Mouse (Mus musculus) MEL (cell line): ENCODE data around the gene Fkbp5. TPM values are rescaled to one million over a fixed set of nuclear protein-coding genes. Genes with fewer than 3 reads are reported as not detected.

Experiments used
- DNase-seq: peaks from one replicate; pipeline ENCODE4 v3.0.0; 2011; ENCODE audit warnings: low read depth, low spot score
- H3K27ac ChIP-seq: 2 replicates; pipeline ENCODE4 v1.5.1; 2012; ENCODE audit warnings: low read depth, mild to moderate bottlenecking, control low read depth, low read length, moderate library complexity; ENCODE audit not compliant: control insufficient read depth
- H3K27me3 ChIP-seq, 2 experiments: fragments of 150-350 bp in 1 of 2; sonication (generic) in 1 of 2; 2 replicates each; pipeline ENCODE4 v1.6.1; 2012; ENCODE audit warnings: low read length in 2 of 2, mild to moderate bottlenecking in 2 of 2, improper control_type of control experiment in 1 of 2, moderate library complexity in 1 of 2; ENCODE audit not compliant: insufficient read depth in 2 of 2, control insufficient read depth in 1 of 2
- H3K36me3 ChIP-seq, 2 experiments: 2 replicates each; pipeline ENCODE4 v1.6.1; 2012 to 2014; ENCODE audit warnings: low read length in 2 of 2, improper control_type of control experiment in 1 of 2, inconsistent platforms in 1 of 2, mild to moderate bottlenecking in 1 of 2; ENCODE audit not compliant: insufficient read depth in 2 of 2, control insufficient read depth in 1 of 2
- H3K4me1 ChIP-seq, 2 experiments: fragments of 150-350 bp in 1 of 2; sonication (generic) in 1 of 2; 2 replicates each; pipeline ENCODE4 v1.6.1; 2012; ENCODE audit warnings: low read length in 2 of 2, improper control_type of control experiment in 1 of 2, mild to moderate bottlenecking in 1 of 2; ENCODE audit not compliant: insufficient read depth in 2 of 2, control insufficient read depth in 1 of 2
- H3K4me3 ChIP-seq, 2 experiments: fragments of 150-350 bp in 1 of 2; sonication (generic) in 1 of 2; 2 replicates each; pipeline ENCODE4 v1.5.1; 2012; ENCODE audit warnings: low read depth in 2 of 2, low read length in 2 of 2, mild to moderate bottlenecking in 2 of 2, moderate library complexity in 2 of 2, control low read depth in 1 of 2, improper control_type of control experiment in 1 of 2; ENCODE audit not compliant: control insufficient read depth in 1 of 2, insufficient read depth in 1 of 2
- H3K79me2 ChIP-seq: 2 replicates; pipeline ENCODE4 v1.6.1; 2012; ENCODE audit warnings: mild to moderate bottlenecking, low read length, moderate library complexity; ENCODE audit not compliant: control insufficient read depth, poor library complexity, insufficient read depth
- H3K9ac ChIP-seq: 2 replicates; pipeline ENCODE4 v1.6.1; 2012; ENCODE audit warnings: low read depth, mild to moderate bottlenecking, control low read depth, low read length, moderate library complexity; ENCODE audit not compliant: control insufficient read depth, poor library complexity, severe bottlenecking
- H3K9me3 ChIP-seq: fragments of 150-350 bp; sonication (generic); replicated peaks from 2 replicates; pipeline ENCODE4 v1.6.1; 2012; ENCODE audit warnings: mild to moderate bottlenecking, low read length, improper control_type of control experiment, moderate library complexity; ENCODE audit not compliant: insufficient read depth
- CHD2 ChIP-seq: IDR thresholded peaks from 2 replicates; pipeline ENCODE4 v1.6.1; 2011; ENCODE audit warnings: low read length, improper control_type of control experiment
- CTCF ChIP-seq, 3 experiments: IDR thresholded peaks in 2 of 3; conservative IDR thresholded peaks in 1 of 3; 2 replicates each; pipeline ENCODE4 v1.5.1; 2011 to 2012; ENCODE audit warnings: low read length in 3 of 3, low read depth in 2 of 3, mild to moderate bottlenecking in 2 of 3, improper control_type of control experiment in 1 of 3, inconsistent platforms in 1 of 3, mixed read lengths in 1 of 3, moderate library complexity in 1 of 3; ENCODE audit not compliant: control insufficient read depth in 1 of 3, insufficient read depth in 1 of 3, poor library complexity in 1 of 3, severe bottlenecking in 1 of 3
- E2F4 ChIP-seq: IDR thresholded peaks from 2 replicates; pipeline ENCODE4 v1.6.1; 2011; ENCODE audit warnings: low read depth, low read length, improper control_type of control experiment, borderline replicate concordance
- ETS1 ChIP-seq: IDR thresholded peaks from 2 replicates; pipeline ENCODE4 v1.6.1; 2012; ENCODE audit warnings: low read depth, mild to moderate bottlenecking, inconsistent platforms, low read length, improper control_type of control experiment, moderate library complexity
- GABPA ChIP-seq: IDR thresholded peaks from 2 replicates; pipeline ENCODE4 v1.6.1; 2012; ENCODE audit warnings: low read depth, mild to moderate bottlenecking, inconsistent platforms, low read length, improper control_type of control experiment, moderate library complexity
- HCFC1 ChIP-seq: IDR thresholded peaks from 2 replicates; pipeline ENCODE4 v1.6.1; 2012; ENCODE audit warnings: low read depth, mild to moderate bottlenecking, inconsistent platforms, low read length, improper control_type of control experiment, moderate library complexity
- MXI1 ChIP-seq: IDR thresholded peaks from 2 replicates; pipeline ENCODE4 v1.6.1; 2011; ENCODE audit warnings: mild to moderate bottlenecking, low read depth, low read length, improper control_type of control experiment
- MYB ChIP-seq: IDR thresholded peaks from 2 replicates; pipeline ENCODE4 v1.6.1; 2011; ENCODE audit warnings: mild to moderate bottlenecking, low read depth, low read length, improper control_type of control experiment
- POLR2A ChIP-seq, 2 experiments: IDR thresholded peaks; 2 replicates each; pipeline ENCODE4 v1.6.1; 2011 to 2012; ENCODE audit warnings: low read length in 2 of 2, mild to moderate bottlenecking in 2 of 2, control low read depth in 1 of 2, improper control_type of control experiment in 1 of 2, low read depth in 1 of 2, moderate library complexity in 1 of 2; ENCODE audit not compliant: control insufficient read depth in 1 of 2, insufficient read depth in 1 of 2, poor library complexity in 1 of 2
- POLR2AphosphoS2 ChIP-seq: IDR thresholded peaks from 2 replicates; pipeline ENCODE4 v1.6.1; 2011; ENCODE audit warnings: low read length, improper control_type of control experiment
- RAD21 ChIP-seq: IDR thresholded peaks from 2 replicates; pipeline ENCODE4 v1.6.1; 2011; ENCODE audit warnings: mild to moderate bottlenecking, low read depth, low read length, improper control_type of control experiment
- SMC3 ChIP-seq: IDR thresholded peaks from 2 replicates; pipeline ENCODE4 v1.6.1; 2011; ENCODE audit warnings: low read depth, low read length, improper control_type of control experiment
- TAL1 ChIP-seq: IDR thresholded peaks from 2 replicates; pipeline ENCODE4 v1.6.1; 2012; ENCODE audit warnings: mild to moderate bottlenecking, inconsistent platforms, low read length, moderate library complexity, mixed read lengths
- TBP ChIP-seq: IDR thresholded peaks from 2 replicates; pipeline ENCODE4 v1.8.0; 2011; ENCODE audit warnings: low read depth, low read length, improper control_type of control experiment
- USF2 ChIP-seq, 2 experiments: IDR thresholded peaks; 2 replicates each; pipeline ENCODE4 v1.6.1; 2011 to 2012; ENCODE audit warnings: improper control_type of control experiment in 2 of 2, low read length in 2 of 2, borderline replicate concordance in 1 of 2, inconsistent platforms in 1 of 2, low read depth in 1 of 2, mild to moderate bottlenecking in 1 of 2; ENCODE audit not compliant: insufficient read depth in 1 of 2
- ZMIZ1 ChIP-seq: IDR thresholded peaks from 2 replicates; pipeline ENCODE4 v1.6.1; 2012; ENCODE audit warnings: low read depth, mild to moderate bottlenecking, inconsistent platforms, low read length, improper control_type of control experiment, moderate library complexity
- ZNF384 ChIP-seq: IDR thresholded peaks from 2 replicates; pipeline ENCODE4 v1.6.1; 2012; ENCODE audit warnings: low read depth, mild to moderate bottlenecking, inconsistent platforms, low read length, improper control_type of control experiment
- polyA plus RNA-seq, 2 experiments: library from polyadenylated mRNA; stranded (reverse) in 1 of 2; unstranded in 1 of 2; fragments of >175 nt in 1 of 2; fragments of >200 nt in 1 of 2; gene quantifications; 2 replicates each; pipeline versions ENCODE4 v1.2.1 to v1.2.4; 2012; ENCODE audit warnings: low replicate concordance in 2 of 2, low read depth in 1 of 2; ENCODE audit not compliant: insufficient read length in 2 of 2, insufficient read depth in 1 of 2, missing spikeins in 1 of 2
- total RNA-seq: library from RNA; depleted of rRNA; stranded (reverse); fragments of 300-350 nt; gene quantifications from 2 replicates; pipeline ENCODE4 v1.2.3, GENCODE M21; 2012

Gene Fkbp5
- total and polyA plus RNA-seq, 3 experiments: 16.6 to 184 (median 44.3) TPM

DNA sequence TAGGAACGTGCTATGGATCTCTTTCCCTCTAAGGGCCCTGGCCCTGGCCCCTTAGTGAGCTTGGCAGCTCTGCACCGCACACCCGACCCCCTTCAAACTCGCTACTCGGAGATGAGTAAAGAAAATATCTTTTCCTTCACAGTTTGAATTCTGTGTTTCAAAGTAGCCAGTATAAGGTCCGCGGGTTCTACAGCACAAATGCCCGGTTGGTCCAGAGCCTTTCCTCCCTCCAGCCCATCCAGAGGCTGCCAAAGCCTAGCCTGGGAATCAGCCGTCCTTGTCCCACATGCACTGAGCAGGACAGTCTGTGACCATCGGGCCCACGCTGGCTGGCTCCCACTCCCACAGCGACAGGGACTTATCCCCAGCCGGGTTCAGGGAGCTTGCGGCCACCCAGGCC is 31.8 kb upstream of the Fkbp5 start, which contains the start of gene Clpsl2:
Gene Clpsl2, plus strand, starts transcription at position 301 of the 400 bp plus-strand sequence.
- Histone ChIP-seq H3K4me3 (no peak within 1 kb of the TSS), H3K9ac (no peak within 1 kb of the TSS), H3K27me3 (peaks cover 4 to 9% of the 10 kb centered on the region in 2 experiments)

DNA sequence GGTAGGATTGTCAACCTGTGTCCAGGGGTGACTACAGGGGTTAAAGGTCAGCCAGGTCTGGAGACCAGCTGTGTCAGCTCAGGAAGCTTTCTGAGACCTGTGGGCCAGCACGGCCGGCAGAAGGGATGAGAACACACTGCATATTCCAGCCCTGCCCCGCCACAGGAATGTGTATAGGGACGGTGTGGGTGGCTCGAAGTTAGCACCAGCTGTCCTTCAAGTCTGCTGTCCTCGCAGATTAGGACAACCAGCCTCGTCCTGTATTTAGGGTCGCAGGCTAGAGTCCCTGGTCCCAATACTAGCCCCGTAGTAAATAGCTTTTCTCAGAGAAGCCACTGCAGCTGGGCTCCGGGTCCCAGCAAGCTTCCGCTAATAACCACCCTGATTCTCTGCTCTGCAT is 31.2 kb upstream of the Fkbp5 start:
- DNase-seq: no peak

More for the DNA sequence above, 31.8 kb upstream of the Fkbp5 start, which contains the start of gene Clpsl2:
- no peak within 1 kb of the TSS for H3K27ac ChIP-seq
- no peaks in the 10 kb centered on the region; a peak in 1 of 4 replicates for H3K36me3 ChIP-seq
- H3K4me1 ChIP-seq: no peaks in the 10 kb centered on the region
- no peak for DNase-seq
- H3K79me2 ChIP-seq: no peaks in the 10 kb centered on the region
- TF ChIP-seq MXI1 (no peak), TAL1 (no peak), ETS1 (no peak), ZMIZ1 (no peak), MYB (no peak), POLR2AphosphoS2 (no peak), E2F4 (no peak), HCFC1 (no peak), POLR2A (IDR thresholded peaks at IDR 0.05; ENCODE audit: control insufficient read depth in 1 of 2, insufficient read depth in 1 of 2, low read depth in 1 of 2, low read length in 2 of 2, poor library complexity in 1 of 2) (no peak), CHD2 (no peak), ZNF384 (no peak), GABPA (no peak), USF2 (IDR thresholded peaks at IDR 0.05; ENCODE audit: borderline replicate concordance in 1 of 2, insufficient read depth in 1 of 2, low read depth in 1 of 2, low read length in 2 of 2) (no peak), SMC3 (no peak)
- no peaks in the 10 kb centered on the region for H3K9me3 ChIP-seq

DNA sequence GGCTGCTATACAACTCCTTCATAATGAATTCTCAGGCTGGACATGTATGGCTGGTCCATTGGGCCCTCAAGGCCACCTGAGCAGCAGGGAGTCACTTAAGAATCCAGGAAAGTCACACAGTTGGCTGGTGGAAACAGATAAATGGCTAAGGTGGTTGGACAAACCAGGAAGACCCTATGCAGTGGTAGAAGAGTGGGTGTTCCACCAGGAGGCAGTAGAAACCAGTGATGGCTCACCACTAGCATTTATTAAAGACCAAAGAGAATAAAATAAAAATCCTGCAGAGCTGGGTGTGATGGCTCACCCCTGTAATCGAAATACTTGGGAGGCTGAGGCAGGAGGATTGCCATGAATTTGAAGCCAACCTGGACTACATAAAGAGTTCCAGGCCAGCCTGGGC is 29.6 kb upstream of the Fkbp5 start:
- DNase-seq: peak; percentile 16
- Histone ChIP-seq H3K9me3 (no peaks in the 10 kb centered on the region), H3K9ac (no peak overlapping the region), H3K4me3 (no peak overlapping the region), H3K36me3 (no peaks in the 10 kb centered on the region), H3K79me2 (no peaks in the 10 kb centered on the region), H3K27me3 (peaks cover 4 to 9% of the 10 kb centered on the region in 2 experiments), H3K27ac (no peak overlapping the region), H3K4me1 (no peaks in the 10 kb centered on the region)
- TF ChIP-seq CTCF (IDR thresholded peaks at IDR 0.05 in 2 of 3, conservative IDR thresholded peaks at IDR 0.05 in 1 of 3; ENCODE audit: control insufficient read depth in 1 of 3, insufficient read depth in 1 of 3, low read depth in 2 of 3, low read length in 3 of 3, poor library complexity in 1 of 3, severe bottlenecking in 1 of 3): peak in 2 of 3 experiments; percentile 12 to 43; a peak in 2 of 6 replicates
- no peak for TF ChIP-seq ZMIZ1
- no peak for TF ChIP-seq ETS1
- TF ChIP-seq SMC3: peak; percentile 41
- TF ChIP-seq RAD21: peak; percentile 35

More for the DNA sequence above, 31.2 kb upstream of the Fkbp5 start:
- no peak overlapping the region for H3K27ac ChIP-seq
- no peak overlapping the region for H3K4me3 ChIP-seq
- no peaks in the 10 kb centered on the region for H3K79me2 ChIP-seq
- H3K9ac ChIP-seq: no peak overlapping the region
- no peaks in the 10 kb centered on the region for H3K4me1 ChIP-seq
- no peaks in the 10 kb centered on the region; a peak in 1 of 4 replicates for H3K36me3 ChIP-seq
- TF ChIP-seq ZMIZ1 (no peak), TBP (no peak), POLR2AphosphoS2 (no peak), ETS1 (no peak), CHD2 (no peak)
- H3K9me3 ChIP-seq: no peaks in the 10 kb centered on the region
- H3K27me3 ChIP-seq: peaks cover 4 to 9% of the 10 kb centered on the region in 2 experiments
